Mouse (Mus musculus) heart, adult 9 months (tissue): ENCODE data around the gene Gfpt2.
"Not testable (repeated sequence)": the region's sequence is repeated elsewhere in the genome, so short reads cannot be mapped to it uniquely, and the experiment has no call there.

Experiments used
- DNase-seq, 2 experiments: peaks; one replicate each; pipeline ENCODE4 v3.0.0; 2022; ENCODE audit warnings: low spot score in 2 of 2

The Gfpt2 gene

GRCm38 (mm10) chr11:49793619-49794341, at the start of gene Gfpt2:
Gene Gfpt2 (plus strand): TSS chr11:49794178.
- DNase-seq: peak; percentile 85 to 86

- DNase-seq: no peak
Observed at GRCm38 (mm10) chr11:49744981-49745380, 49.0 kb upstream of the Gfpt2 start.

GRCm38 (mm10) chr11:49745839-49746238, 48.1 kb upstream of the Gfpt2 start:
- DNase-seq: no peak

DNA sequence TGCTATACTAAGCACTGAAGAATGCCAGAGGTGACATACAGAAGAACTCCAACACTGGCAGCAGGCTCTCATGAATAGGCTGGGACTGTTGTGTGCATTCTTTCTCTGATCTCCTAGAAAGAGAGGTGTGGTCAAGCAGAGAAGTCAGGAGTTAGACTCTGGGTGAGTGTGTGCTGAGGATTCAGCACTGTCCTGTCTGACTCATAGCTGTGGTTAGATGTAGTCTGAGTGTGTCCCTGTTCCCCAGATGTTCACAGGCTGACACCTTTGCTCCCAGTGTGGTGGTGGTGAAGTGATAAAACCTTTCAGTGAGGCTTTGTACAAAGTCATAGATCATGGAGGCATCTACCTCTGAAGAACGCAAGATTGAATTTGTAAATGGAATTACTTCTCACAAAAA, 47.2 kb upstream of the Gfpt2 start:
- DNase-seq: no peak

DNA sequence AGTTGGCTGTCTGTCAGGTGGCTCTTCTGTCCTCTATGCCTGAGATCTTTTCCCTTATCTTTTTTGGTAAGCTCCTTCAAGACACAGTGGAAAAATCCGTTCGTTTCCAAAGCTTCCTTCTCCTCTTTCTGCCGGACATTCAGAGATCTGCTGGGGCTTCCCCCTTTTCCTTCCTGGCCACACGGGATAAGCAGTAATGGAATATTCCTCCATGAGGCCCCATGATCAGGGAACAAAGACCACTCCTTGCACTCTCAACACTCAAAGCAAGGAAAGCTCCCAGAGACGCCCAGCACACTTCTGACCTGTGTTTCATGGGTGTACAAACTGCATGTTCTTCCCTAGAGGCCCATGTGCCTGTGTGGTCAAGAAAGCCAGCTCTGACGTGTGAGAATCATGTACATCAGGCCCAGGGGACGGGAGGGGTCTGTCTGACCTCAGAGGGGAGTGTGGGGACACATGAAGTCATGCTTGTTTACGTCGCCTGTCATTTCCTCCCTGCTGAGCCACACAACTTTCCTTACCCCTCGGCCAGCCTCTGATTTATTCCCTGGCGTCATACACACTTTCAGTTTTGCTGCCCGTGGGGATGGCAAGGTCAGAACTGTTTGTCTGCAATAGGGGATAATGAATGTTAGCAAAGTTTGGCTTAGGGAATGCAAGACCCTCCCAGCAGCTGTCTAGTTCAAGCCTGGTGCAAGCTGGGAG, 38.9 kb upstream of the Gfpt2 start:
- DNase-seq: peak; percentile 79 to 84

DNA sequence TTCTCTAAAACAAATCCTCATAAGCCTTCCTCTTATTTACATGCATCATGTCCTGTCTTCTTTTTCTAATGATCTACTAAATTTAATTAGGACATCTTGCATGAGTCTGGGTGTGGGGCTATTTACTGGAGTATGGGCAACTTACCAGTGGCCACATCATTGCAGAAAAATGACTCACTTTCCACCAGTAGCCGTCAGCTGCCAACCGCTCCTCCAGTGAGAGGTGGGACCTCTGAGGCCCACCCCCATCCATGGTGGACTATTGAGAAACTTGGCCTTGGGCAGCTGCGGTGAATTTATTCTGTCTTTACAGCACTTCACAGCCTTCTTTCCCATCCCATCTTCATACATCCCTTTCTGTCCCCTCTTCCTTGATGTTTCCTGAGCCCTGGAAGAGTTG, 35.9 kb upstream of the Gfpt2 start:
- DNase-seq: peak in 1 of 2 experiments; percentile 31

DNA sequence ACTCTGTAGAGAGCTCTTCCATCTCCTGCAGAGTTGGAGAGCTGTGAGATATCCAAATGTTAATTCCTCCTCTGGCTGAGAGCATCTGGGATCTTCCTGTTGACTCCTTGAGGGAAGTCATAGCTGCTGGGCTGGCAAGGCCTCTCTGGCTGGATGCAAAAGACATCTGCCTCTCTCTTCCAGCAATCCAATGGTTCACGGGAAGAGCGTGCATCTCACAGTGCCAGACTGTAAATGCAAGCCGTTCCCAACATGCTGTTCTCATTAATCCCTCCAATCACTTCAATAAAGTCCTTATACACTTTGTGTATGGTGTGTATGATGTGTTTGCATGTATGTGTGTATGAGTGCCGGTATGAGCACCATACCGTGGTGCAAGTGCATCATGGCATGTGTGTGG, 32.8 kb upstream of the Gfpt2 start:
- DNase-seq: peak in 1 of 2 experiments; percentile 20

GRCm38 (mm10) chr11:49763555-49763954, 30.4 kb upstream of the Gfpt2 start:
- no peak for DNase-seq

DNA sequence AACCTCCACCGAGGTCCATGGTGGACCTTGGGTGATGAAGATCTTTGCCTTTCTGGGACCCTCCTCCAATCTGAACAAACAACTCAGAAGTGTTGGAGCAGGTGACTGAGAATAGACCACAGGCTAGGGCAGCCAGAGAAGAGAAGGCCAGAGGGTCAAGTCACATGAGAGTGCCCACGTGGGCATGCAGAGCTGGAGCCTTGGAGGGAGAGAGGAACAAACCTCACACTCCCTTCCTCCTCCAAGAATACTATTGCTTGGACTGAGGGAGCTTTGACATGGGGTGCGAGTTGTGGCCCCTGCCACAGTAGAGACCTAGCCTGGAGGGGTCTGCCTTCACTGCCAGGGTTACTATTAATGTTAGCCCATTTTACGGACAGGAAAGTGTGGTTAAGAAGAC, 30.0 kb upstream of the Gfpt2 start:
- peak in 1 of 2 experiments; percentile 11 for DNase-seq

DNA sequence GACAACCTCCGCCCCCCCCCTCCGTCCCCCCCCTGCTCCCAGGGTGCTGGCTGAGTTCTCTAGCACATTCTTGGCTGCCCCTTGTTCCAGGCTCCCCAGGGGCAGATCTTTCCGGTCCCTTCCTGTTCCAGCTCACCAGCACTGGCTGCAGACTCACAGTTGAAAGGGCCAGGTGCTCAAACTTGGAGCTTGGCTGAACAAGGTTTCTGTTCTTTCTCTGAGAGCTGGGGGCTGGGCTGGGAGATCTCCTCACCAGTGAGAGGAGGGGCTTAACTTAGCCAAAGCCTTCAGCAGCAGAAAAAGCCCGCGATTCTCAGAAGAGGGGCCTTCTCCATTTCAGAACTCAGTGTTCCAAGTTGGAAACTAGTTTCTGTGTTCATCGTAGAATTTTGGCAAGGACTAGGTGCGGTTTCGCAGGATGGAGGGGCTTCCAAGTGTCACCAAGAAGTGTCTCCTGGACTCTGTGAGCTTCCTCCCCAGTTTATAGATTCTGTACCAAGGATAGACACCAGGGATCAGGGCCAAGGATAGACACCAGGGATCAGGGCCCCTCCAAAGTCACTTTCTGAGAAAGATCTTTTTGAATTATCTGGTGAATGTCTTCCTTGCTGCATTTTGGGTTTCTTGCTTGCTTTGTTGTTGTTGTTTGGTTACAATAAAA, 29.2 kb upstream of the Gfpt2 start:
- DNase-seq: peak; percentile 84

GRCm38 (mm10) chr11:49765377-49766136, 28.4 kb upstream of the Gfpt2 start:
- DNase-seq: no peak

- DNase-seq: no peak
Observed at GRCm38 (mm10) chr11:49766137-49766411, 27.9 kb upstream of the Gfpt2 start.

DNA sequence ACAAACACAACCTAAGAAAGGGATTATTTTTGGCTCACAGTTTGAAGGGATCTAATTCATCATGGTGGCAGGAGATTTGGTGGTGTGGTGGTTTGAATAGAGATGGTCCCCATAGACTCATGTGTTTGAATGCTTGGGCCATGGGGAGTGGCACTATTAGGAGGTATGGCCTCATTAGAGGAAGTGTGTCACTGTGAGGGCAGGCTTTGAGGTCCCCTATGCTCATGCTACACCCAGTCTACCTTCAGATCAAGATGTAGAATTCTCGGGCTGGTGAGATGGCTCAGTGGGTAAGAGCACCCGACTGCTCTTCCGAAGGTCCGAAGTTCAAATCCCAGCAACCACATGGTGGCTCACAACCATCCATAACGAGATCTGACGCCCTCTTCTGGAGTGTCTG, 26.5 kb upstream of the Gfpt2 start:
- not testable (repeated sequence) for DNase-seq

DNA sequence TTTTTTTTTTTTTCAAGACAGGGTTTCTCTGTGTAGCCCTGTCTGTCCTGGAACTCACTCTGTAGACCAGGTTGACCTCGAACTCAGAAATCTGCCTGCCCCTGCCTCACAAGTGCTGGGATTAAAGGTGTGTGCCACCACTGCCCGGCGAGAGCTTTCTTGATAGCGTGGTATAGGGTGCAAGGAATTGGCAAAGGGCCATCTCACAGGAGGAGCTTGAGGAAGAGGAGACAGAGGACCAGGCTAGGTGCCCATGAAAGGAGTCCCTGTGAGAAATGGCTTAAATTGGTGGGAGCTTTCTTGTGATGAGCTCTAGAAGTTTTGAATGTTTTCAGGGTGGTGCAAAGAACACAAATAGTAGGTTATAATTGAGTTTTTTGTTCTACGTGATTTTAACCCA, 25.2 kb upstream of the Gfpt2 start:
- no peak for DNase-seq

- no peak for DNase-seq
Observed at GRCm38 (mm10) chr11:49770676-49771550, 23.1 kb upstream of the Gfpt2 start.

DNA sequence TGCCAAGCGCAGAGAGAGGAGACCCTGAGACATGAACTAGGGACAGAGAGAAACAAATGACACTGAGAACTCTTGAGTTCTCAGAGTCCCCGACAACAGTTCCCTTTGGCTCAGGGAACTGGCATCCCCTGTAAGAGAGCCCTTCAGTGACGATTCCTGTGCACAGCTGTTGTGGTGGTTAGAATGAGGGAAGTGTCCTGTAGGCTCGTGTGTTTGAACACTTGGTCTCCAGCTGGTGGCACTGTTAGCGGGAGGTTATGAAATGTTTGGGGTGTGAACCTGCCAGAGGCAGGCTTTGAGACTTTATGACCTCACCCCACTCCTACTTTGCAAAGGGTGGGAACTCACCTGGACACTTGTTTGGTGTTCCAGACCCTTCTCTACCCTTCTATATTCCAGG, 21.7 kb upstream of the Gfpt2 start:
- DNase-seq: no peak

DNA sequence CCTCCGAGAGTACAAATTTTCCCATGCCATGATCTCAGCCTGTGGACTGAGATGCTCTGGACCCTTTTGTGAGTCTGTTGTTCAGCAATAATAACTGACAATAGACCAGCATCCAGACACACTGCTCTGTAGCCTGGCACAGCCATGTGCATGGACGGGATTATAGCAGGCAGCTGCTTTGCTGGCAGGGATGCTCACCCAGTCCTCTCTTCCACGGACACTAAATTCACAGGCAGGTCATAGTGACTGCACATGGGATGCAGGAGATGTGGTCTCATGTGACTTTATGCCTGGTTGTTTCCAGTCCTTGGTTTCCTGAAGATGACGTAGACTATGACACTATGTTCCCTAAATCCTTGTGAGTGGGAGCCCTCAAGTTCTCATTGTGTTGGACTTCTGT, 19.1 kb upstream of the Gfpt2 start:
- no peak for DNase-seq

- DNase-seq: peak in 1 of 2 experiments; percentile 35
Observed at GRCm38 (mm10) chr11:49778844-49779243, 15.1 kb upstream of the Gfpt2 start.

DNA sequence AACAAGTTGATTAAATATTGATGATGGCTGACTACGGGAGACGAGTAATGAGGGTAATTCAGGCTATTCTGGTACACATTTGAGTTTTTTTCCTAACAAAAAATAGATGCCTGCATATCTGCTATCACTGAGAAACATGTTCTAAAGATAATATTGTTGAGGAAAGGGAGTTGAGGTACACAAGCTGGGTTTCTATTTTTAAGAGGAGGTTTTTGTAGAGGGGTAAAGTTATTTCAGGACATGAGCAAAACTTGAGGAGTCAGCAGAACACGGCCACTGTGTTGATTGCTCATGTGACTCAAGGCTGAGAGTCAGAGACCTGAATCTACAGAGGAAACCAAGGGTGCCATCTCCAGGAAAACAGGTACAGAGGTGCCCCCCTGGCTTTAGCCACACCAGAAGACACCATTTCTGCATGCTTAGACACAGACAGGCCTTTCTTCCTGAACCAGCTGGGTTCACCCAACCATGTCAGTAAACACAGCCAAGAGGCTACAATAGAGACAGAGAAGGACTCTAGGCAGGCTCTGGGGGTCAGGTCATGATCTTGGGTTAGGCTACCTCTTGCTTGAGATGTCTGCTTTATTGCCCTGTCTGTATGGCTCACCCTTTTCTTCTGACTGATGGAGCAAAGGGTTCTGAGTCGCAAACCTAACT, 13.7 kb upstream of the Gfpt2 start:
- DNase-seq: no peak

DNA sequence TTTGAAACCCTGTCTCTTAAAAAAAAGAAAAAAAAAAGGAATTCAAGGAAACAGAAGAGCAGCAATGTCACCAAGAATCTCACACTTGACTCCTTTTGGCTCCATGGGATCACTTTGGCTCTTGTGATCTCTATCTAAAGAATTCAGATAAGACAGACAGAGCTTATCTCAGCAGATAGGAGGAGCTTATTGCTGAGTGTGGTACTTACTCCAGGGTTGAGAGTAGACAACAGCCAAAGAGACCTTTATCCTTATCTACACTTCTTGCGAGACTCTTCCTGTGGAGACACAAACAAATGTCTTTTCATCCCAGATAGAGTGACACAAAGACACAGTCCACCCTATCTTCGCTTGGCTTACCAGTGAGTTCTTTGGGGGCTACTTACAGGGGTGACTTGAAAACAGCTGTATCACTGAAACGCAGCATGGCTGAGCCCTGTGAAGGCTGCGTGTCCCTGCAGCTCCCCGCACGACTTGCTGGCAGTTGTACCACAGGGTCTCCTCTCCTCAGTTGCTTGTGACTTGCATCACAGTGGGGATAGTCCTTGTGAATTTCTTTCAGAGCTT, 12.1 kb upstream of the Gfpt2 start:
- no peak for DNase-seq
